Mouse (Mus musculus) lung, adult 2 months (tissue): Measurements from ENCODE around the gene Cir1.

ENCODE experiments used
- CTCF ChIP-seq: fragments of 200-500 bp; IDR thresholded peaks from 2 replicates; pipeline ENCODE4 v1.5.1; 2011; ENCODE audit warnings: mild to moderate bottlenecking, low read length, control low read depth; ENCODE audit not compliant: insufficient read depth
- POLR2A ChIP-seq: fragments of 200-500 bp; IDR thresholded peaks from 2 replicates; pipeline ENCODE4 v1.6.1; 2011; ENCODE audit warnings: low read depth, mild to moderate bottlenecking, control low read depth, low read length, borderline replicate concordance; ENCODE audit errors: extremely low read depth

GRCm38 (mm10) chr2:73268836-73269395 lies 43.6 kb downstream of the Cir1 start:
- TF ChIP-seq POLR2A: no peak
- no peak for TF ChIP-seq CTCF
